8 mouse cellular contexts compared by ENCODE assay signal in genomic region chr8:4212809-4213209, GRCm38 (mm10). TPM values are rescaled to one million over a fixed set of nuclear protein-coding genes. Genes with fewer than 3 reads are reported as not detected.
A peak's percentile ranks its signal among the peaks of the same experiment; 100 is the strongest.
DNase-seq lines count a peak whose midpoint lies in the region; ATAC-seq and TF ChIP-seq lines count a peak whose summit lies in the region.

No protein-coding gene starts in this region.

- no peaks in the 10 kb centered on the region for H3K79me2 ChIP-seq in heart, adult 2 months (replicated peaks; ENCODE audit: control insufficient read depth, insufficient read depth, low read length)

- peak; percentile 4; the same call in 1 of the 2 replicates for ATAC-seq in forebrain, embryonic 12.5 days (ENCODE audit: low FRiP score)
- ATAC-seq in limb, embryonic 14.5 days (ENCODE audit: low FRiP score, low read depth), result peak; percentile 21; the same call in 1 of the 2 replicates
- ATAC-seq in midbrain, postnatal 0 days (ENCODE audit: low FRiP score), result no peak

- no peak for TF ChIP-seq CTCF in heart, adult 2 months (IDR thresholded peaks at IDR 0.05)
- TF ChIP-seq CTCF in E14TG2a.4 (conservative IDR thresholded peaks at IDR 0.05; ENCODE audit: low read length), result no peak
- no peak for TF ChIP-seq CTCF in midbrain, postnatal 0 days (IDR thresholded peaks at IDR 0.05)

- no peak overlapping the region for H3K27ac ChIP-seq in heart, adult 2 months
- 0 out of 2 replicates have a peak overlapping the region, but pooled peaks have one; percentile 20 for H3K27ac ChIP-seq in forebrain, embryonic 12.5 days
- no peak overlapping the region for H3K27ac ChIP-seq in limb, embryonic 14.5 days (replicated peaks; ENCODE audit: low read depth, low read length)
- H3K27ac ChIP-seq in midbrain, postnatal 0 days (ENCODE audit: low read depth, low read length), result peak overlapping the region; percentile 63

- no peak for TF ChIP-seq EP300 in heart, adult 2 months (IDR thresholded peaks at IDR 0.05; ENCODE audit: insufficient read depth, low read depth, low read length)

- no peak for TF ChIP-seq POLR2A in heart, adult 2 months (IDR thresholded peaks at IDR 0.05; ENCODE audit: insufficient read depth, low read depth, low read length)
- no peak for TF ChIP-seq POLR2A in limb, embryonic 14.5 days (IDR thresholded peaks at IDR 0.05; ENCODE audit: borderline replicate concordance, extremely low read depth, insufficient read depth, insufficient read length)

- H3K4me2 ChIP-seq in forebrain, embryonic 12.5 days, result peak overlapping the region; percentile 84
- H3K4me2 ChIP-seq in limb, embryonic 14.5 days (replicated peaks; ENCODE audit: low read depth, low read length, severe bottlenecking), result peak overlapping the region; percentile 95
- H3K4me2 ChIP-seq in midbrain, postnatal 0 days (ENCODE audit: low read depth, low read length, poor library complexity, severe bottlenecking), result peak overlapping the region; percentile 97

- H3K36me3 ChIP-seq in heart, adult 2 months (ENCODE audit: control insufficient read depth, insufficient read depth, low read length), result no peaks in the 10 kb centered on the region
- H3K36me3 ChIP-seq in E14TG2a.4 (ENCODE audit: insufficient read depth, low read length), result no peaks in the 10 kb centered on the region
- peaks cover 32% of the 10 kb centered on the region for H3K36me3 ChIP-seq in forebrain, embryonic 12.5 days (replicated peaks)
- no peaks in the 10 kb centered on the region for H3K36me3 ChIP-seq in limb, embryonic 14.5 days (ENCODE audit: control insufficient read depth, insufficient read depth, low read length)
- peaks cover 7% of the 10 kb centered on the region for H3K36me3 ChIP-seq in midbrain, postnatal 0 days (ENCODE audit: insufficient read depth, low read length)

- under 1% methylated on average over 23 of the region's 25 CpGs for WGBS in heart, adult 2 months
- WGBS in forebrain, embryonic 12.5 days, result 2% methylated on average over 25 of the region's 25 CpGs
- WGBS in limb, embryonic 14.5 days, result 1% methylated on average over 24 of the region's 25 CpGs
- WGBS in midbrain, postnatal 0 days, result 3% methylated on average over 25 of the region's 25 CpGs

- H3K4me1 ChIP-seq in heart, adult 2 months (ENCODE audit: control insufficient read depth, insufficient read depth, low read length), result peaks cover 3% of the 10 kb centered on the region; the same call in 1 of the 2 replicates
- peaks cover 47% of the 10 kb centered on the region for H3K4me1 ChIP-seq in E14TG2a.4 (replicated peaks; ENCODE audit: low read depth, low read length)
- H3K4me1 ChIP-seq in forebrain, embryonic 12.5 days, result peaks cover 43% of the 10 kb centered on the region
- peaks cover 26% of the 10 kb centered on the region; the same call in 1 of the 2 replicates for H3K4me1 ChIP-seq in limb, embryonic 14.5 days (ENCODE audit: control insufficient read depth, insufficient read depth, low read length)
- H3K4me1 ChIP-seq in midbrain, postnatal 0 days (ENCODE audit: insufficient read depth, low read length), result peaks cover 16% of the 10 kb centered on the region; the same call in 1 of the 2 replicates

- intact Hi-C loops in heart, adult 2 months (cut with DNase I), result no loop called here
- intact Hi-C loops in heart, postnatal 10 days (cut with DNase I), result no loop called here

- peaks cover 15% of the 10 kb centered on the region for H3K9me3 ChIP-seq in E14TG2a.4 (ENCODE audit: low read length)
- no peaks in the 10 kb centered on the region for H3K9me3 ChIP-seq in forebrain, embryonic 12.5 days
- H3K9me3 ChIP-seq in limb, embryonic 14.5 days (ENCODE audit: control insufficient read depth, low read length), result no peaks in the 10 kb centered on the region
- H3K9me3 ChIP-seq in midbrain, postnatal 0 days (ENCODE audit: low read length), result no peaks in the 10 kb centered on the region

- no peak overlapping the region for H3K4me3 ChIP-seq in heart, adult 2 months
- peak overlapping the region; percentile 61 for H3K4me3 ChIP-seq in E14TG2a.4 (replicated peaks; ENCODE audit: low read length)
- H3K4me3 ChIP-seq in forebrain, embryonic 12.5 days (replicated peaks), result peak overlapping the region; percentile 43
- H3K4me3 ChIP-seq in limb, embryonic 14.5 days (replicated peaks; ENCODE audit: low read length), result peak overlapping the region; percentile 42
- peak overlapping the region; percentile 47 for H3K4me3 ChIP-seq in midbrain, postnatal 0 days (ENCODE audit: low read depth, low read length)

- H3K9ac ChIP-seq in heart, adult 2 months (ENCODE audit: low read depth, low read length), result peak overlapping the region; percentile 49; the same call in 1 of the 2 replicates
- peak overlapping the region; percentile 60 for H3K9ac ChIP-seq in forebrain, embryonic 12.5 days
- peak overlapping the region; percentile 54 for H3K9ac ChIP-seq in limb, embryonic 14.5 days (ENCODE audit: low read depth, low read length, severe bottlenecking)
- peak overlapping the region; percentile 64 for H3K9ac ChIP-seq in midbrain, postnatal 0 days (replicated peaks; ENCODE audit: low read length, poor library complexity, severe bottlenecking)

- peaks cover 14% of the 10 kb centered on the region for H3K27me3 ChIP-seq in heart, adult 2 months (ENCODE audit: control insufficient read depth, insufficient read depth, low read length)
- H3K27me3 ChIP-seq in E14TG2a.4 (ENCODE audit: insufficient read depth, low read length), result peaks cover 85% of the 10 kb centered on the region
- peaks cover 6% of the 10 kb centered on the region; the same call in 1 of the 2 replicates for H3K27me3 ChIP-seq in forebrain, embryonic 12.5 days
- peaks cover 30% of the 10 kb centered on the region for H3K27me3 ChIP-seq in limb, embryonic 14.5 days (ENCODE audit: control insufficient read depth, insufficient read depth, low read length)
- H3K27me3 ChIP-seq in midbrain, postnatal 0 days (ENCODE audit: insufficient read depth, low read length), result no peaks in the 10 kb centered on the region

- peak in 1 of 2 experiments; percentile 35 for DNase-seq in heart, adult 2 months
- DNase-seq in heart, postnatal 10 days, result no peak
- no peak for DNase-seq in limb, embryonic 14.5 days (ENCODE audit: low spot score)
- no peak for DNase-seq in midbrain, postnatal 0 days (ENCODE audit: low spot score)
- no peak for DNase-seq in spleen, postnatal 14 days (ENCODE audit: low spot score in 2 of 2)
- no peak for DNase-seq in layer of hippocampus, adult 9-10 months (ENCODE audit: low spot score)

RNA-seq across cellular contexts. Expression of gene Prr36, which starts 4.5 kb away (rescaled TPM):
- total RNA-seq in heart, adult 2 months (2021), result under 1 TPM in 1 of 2 experiments, not detected in 1; 0.05 TPM
- polyA plus RNA-seq in heart, adult 2 months (2012; rRNA removed), result 0.04 TPM in 1 of 2 replicates, not detected in the other
- under 1 TPM in 1 of 2 experiments, not detected in 1; 0.05 TPM for total RNA-seq in heart, postnatal 10 days (2021)
- 39.9 and 45.0 TPM in 2 replicates for polyA plus RNA-seq in forebrain, embryonic 12.5 days (2016; fragmentation: Nextera tagmentation; extraction: Ambion mirVana)
- 1.5 and 1.7 TPM in 2 replicates for polyA plus RNA-seq in limb, embryonic 14.5 days (2012; rRNA removed)
- 1.0 and 1.2 TPM in 2 replicates for polyA plus RNA-seq in limb, embryonic 14.5 days (2014; fragmentation: Nextera tagmentation; extraction: Ambion mirVana)
- total RNA-seq in midbrain, postnatal 0 days (2014; rRNA removed), result 17.9 and 19.4 TPM in 2 replicates
- polyA plus RNA-seq in midbrain, postnatal 0 days (2015; fragmentation: Nextera tagmentation; extraction: Ambion mirVana), result 28.1 and 33.1 TPM in 2 replicates

RNA-seq across cellular contexts. Expression of gene Lrrc8e, which starts 13.8 kb away (rescaled TPM):
- total RNA-seq in heart, adult 2 months (2021), result under 1 TPM; 0.37 to 0.52 TPM
- polyA plus RNA-seq in heart, adult 2 months (2012; rRNA removed), result 0.09 and 0.29 TPM in 2 replicates
- under 1 TPM; 0.12 to 0.42 TPM for total RNA-seq in heart, postnatal 10 days (2021)
- polyA plus RNA-seq in forebrain, embryonic 12.5 days (2016; fragmentation: Nextera tagmentation; extraction: Ambion mirVana), result 0.13 TPM in 2 replicates
- 0.30 and 0.36 TPM in 2 replicates for polyA plus RNA-seq in limb, embryonic 14.5 days (2012; rRNA removed)
- polyA plus RNA-seq in limb, embryonic 14.5 days (2014; fragmentation: Nextera tagmentation; extraction: Ambion mirVana), result 0.37 and 0.40 TPM in 2 replicates
- total RNA-seq in midbrain, postnatal 0 days (2014; rRNA removed), result not detected in 2 replicates
- polyA plus RNA-seq in midbrain, postnatal 0 days (2015; fragmentation: Nextera tagmentation; extraction: Ambion mirVana), result 0.12 TPM in 1 of 2 replicates, not detected in the other

RNA-seq across cellular contexts. Expression of gene Map2k7, which starts 25.7 kb away (rescaled TPM):
- total RNA-seq in heart, adult 2 months (2021), result 10 to 100 TPM; 63.8 to 65.9 TPM
- polyA plus RNA-seq in heart, adult 2 months (2012; rRNA removed), result 27.8 and 53.1 TPM in 2 replicates
- total RNA-seq in heart, postnatal 10 days (2021), result 10 to 100 TPM; 66.6 to 74.1 TPM
- 36.8 TPM in 2 replicates for polyA plus RNA-seq in forebrain, embryonic 12.5 days (2016; fragmentation: Nextera tagmentation; extraction: Ambion mirVana)
- polyA plus RNA-seq in limb, embryonic 14.5 days (2012; rRNA removed), result 65.3 and 68.3 TPM in 2 replicates
- polyA plus RNA-seq in limb, embryonic 14.5 days (2014; fragmentation: Nextera tagmentation; extraction: Ambion mirVana), result 18.5 and 25.8 TPM in 2 replicates
- 32.8 and 42.3 TPM in 2 replicates for total RNA-seq in midbrain, postnatal 0 days (2014; rRNA removed)
- polyA plus RNA-seq in midbrain, postnatal 0 days (2015; fragmentation: Nextera tagmentation; extraction: Ambion mirVana), result 29.3 and 29.4 TPM in 2 replicates

RNA-seq across cellular contexts. Expression of gene Gm49320, which starts 25.9 kb away (rescaled TPM):
- total RNA-seq in heart, adult 2 months (2021), result under 1 TPM in 1 of 2 experiments, not detected in 1; 0.45 TPM
- polyA plus RNA-seq in heart, adult 2 months (2012; rRNA removed), result 0.64 and 2.6 TPM in 2 replicates
- total RNA-seq in heart, postnatal 10 days (2021), result under 1 TPM in 1 of 2 experiments, not detected in 1; 0.57 TPM
- 1.3 and 1.8 TPM in 2 replicates for polyA plus RNA-seq in forebrain, embryonic 12.5 days (2016; fragmentation: Nextera tagmentation; extraction: Ambion mirVana)
- 8.5 and 10.2 TPM in 2 replicates for polyA plus RNA-seq in limb, embryonic 14.5 days (2012; rRNA removed)
- polyA plus RNA-seq in limb, embryonic 14.5 days (2014; fragmentation: Nextera tagmentation; extraction: Ambion mirVana), result 1.2 and 1.3 TPM in 2 replicates
- 0.11 and 0.61 TPM in 2 replicates for total RNA-seq in midbrain, postnatal 0 days (2014; rRNA removed)
- polyA plus RNA-seq in midbrain, postnatal 0 days (2015; fragmentation: Nextera tagmentation; extraction: Ambion mirVana), result 0.45 and 0.85 TPM in 2 replicates

RNA-seq across cellular contexts. Expression of gene Tgfbr3l, which starts 35.2 kb away (rescaled TPM):
- 1 to 10 TPM; 2.7 to 3.8 TPM for total RNA-seq in heart, adult 2 months (2021)
- 10.0 and 12.1 TPM in 2 replicates for polyA plus RNA-seq in heart, adult 2 months (2012; rRNA removed)
- 1 to 10 TPM; 4.5 to 6.7 TPM for total RNA-seq in heart, postnatal 10 days (2021)
- 3.7 and 4.5 TPM in 2 replicates for polyA plus RNA-seq in forebrain, embryonic 12.5 days (2016; fragmentation: Nextera tagmentation; extraction: Ambion mirVana)
- 63.0 and 98.7 TPM in 2 replicates for polyA plus RNA-seq in limb, embryonic 14.5 days (2012; rRNA removed)
- 4.6 and 5.3 TPM in 2 replicates for polyA plus RNA-seq in limb, embryonic 14.5 days (2014; fragmentation: Nextera tagmentation; extraction: Ambion mirVana)
- 8.2 and 15.3 TPM in 2 replicates for total RNA-seq in midbrain, postnatal 0 days (2014; rRNA removed)
- polyA plus RNA-seq in midbrain, postnatal 0 days (2015; fragmentation: Nextera tagmentation; extraction: Ambion mirVana), result 3.5 and 5.1 TPM in 2 replicates

Comparison
In these comparisons a context has a peak if more than half of its experiments do, and no peak if none do; other contexts are left out.
1. H3K27ac ChIP-seq: peak in forebrain, embryonic 12.5 days (single experiment) and midbrain, postnatal 0 days (single experiment); none in heart, adult 2 months (single experiment) and limb, embryonic 14.5 days (single experiment).
2. RNA of gene Prr36, which starts 4.5 kb away (polyA plus RNA-seq): 39.9 to 45.0 TPM in forebrain, embryonic 12.5 days and 28.1 to 33.1 TPM in midbrain, postnatal 0 days; 1.0 to 1.7 TPM in limb, embryonic 14.5 days and 0.04 TPM in heart, adult 2 months; every median in the first group is over 10 times any median in the second.
3. Peak in every context shown above with its lines, with median percentiles within 50 percentile points of each other: H3K9ac ChIP-seq and H3K4me2 ChIP-seq.